Mouse (Mus musculus): ENCODE results near the gene Izumo4. TPM values are rescaled to one million over a fixed set of nuclear protein-coding genes. Genes with fewer than 3 reads are reported as not detected.
A peak's percentile ranks its signal among the peaks of the same experiment; 100 is the strongest.

Izumo4 gene
- polyA plus RNA-seq, 1 experiment from 2014 or later: 46.1 TPM

- Histone ChIP-seq H3K36me3 (peaks cover 19% of the 10 kb centered on the region), H3K27me3 (no peaks in the 10 kb centered on the region)
- 73% methylated on average over 2 of the region's 2 CpGs for WGBS
Observed at GRCm38 (mm10) chr10:80695186-80695585, 6.8 kb upstream of the Izumo4 start.

DNA sequence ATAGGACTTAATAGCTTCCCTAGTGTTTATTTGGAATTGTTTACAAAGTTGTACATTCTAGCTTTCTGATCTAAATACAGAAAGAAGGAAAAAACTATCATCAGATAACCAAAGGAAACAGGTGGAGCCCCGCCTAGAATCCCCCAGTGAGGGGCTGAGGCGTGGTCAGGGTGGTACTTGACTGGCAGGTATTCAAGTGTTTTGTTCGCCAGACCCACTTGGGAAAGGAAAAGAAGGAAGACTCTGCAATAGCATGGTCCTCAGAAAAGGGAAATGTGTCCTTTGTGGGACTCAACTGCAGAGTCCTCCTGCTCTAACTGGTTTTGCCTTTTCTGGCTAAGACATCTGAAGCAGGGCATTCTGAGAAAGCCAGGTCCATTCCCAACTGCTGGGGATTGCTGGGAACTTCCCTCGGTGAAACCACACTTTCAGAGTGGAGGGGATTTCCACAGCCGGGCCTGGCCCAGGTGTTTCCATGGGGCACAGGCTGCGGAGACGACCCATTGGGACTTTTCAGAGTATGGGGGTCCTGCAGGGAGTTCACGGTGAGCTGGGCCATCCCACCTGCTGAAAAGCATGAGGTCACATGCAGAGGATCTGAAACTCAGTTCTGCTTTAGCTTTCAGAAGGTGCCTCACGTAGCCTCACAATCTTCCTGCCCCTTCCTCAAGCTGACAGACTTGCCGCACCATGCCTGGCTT is 6.0 kb upstream of the Izumo4 start:
- Histone ChIP-seq H3K4me2 (no peak overlapping the region), H3K36me3 (peaks cover 12% of the 10 kb centered on the region), H3K4me3 (no peak overlapping the region), H3K9ac (no peak overlapping the region), H3K4me1 (replicated peaks) (peaks cover 22% of the 10 kb centered on the region), H3K9me3 (no peaks in the 10 kb centered on the region), H3K27me3 (no peaks in the 10 kb centered on the region), H3K27ac (replicated peaks) (no peak overlapping the region)
- WGBS: 77% methylated on average over 10 of the region's 10 CpGs
- no peak for ATAC-seq (ENCODE audit: low FRiP score, low read depth)

More at GRCm38 (mm10) chr10:80695186-80695585, 6.8 kb upstream of the Izumo4 start:
- no peak overlapping the region for H3K4me3 ChIP-seq
- no peak overlapping the region for H3K27ac ChIP-seq (replicated peaks)
- H3K9me3 ChIP-seq: no peaks in the 10 kb centered on the region
- H3K4me1 ChIP-seq (replicated peaks): peaks cover 14% of the 10 kb centered on the region
- no peak for ATAC-seq (ENCODE audit: low FRiP score, low read depth)
- no peak overlapping the region for H3K4me2 ChIP-seq
- no peak overlapping the region for H3K9ac ChIP-seq

- Histone ChIP-seq H3K27ac (replicated peaks) (no peak overlapping the region), H3K27me3 (no peaks in the 10 kb centered on the region), H3K36me3 (0 out of 2 replicates have a peak, but pooled peaks cover 6% of the 10 kb centered on the region), H3K4me3 (no peak overlapping the region), H3K4me2 (no peak overlapping the region), H3K9me3 (no peaks in the 10 kb centered on the region), H3K9ac (no peak overlapping the region), H3K4me1 (replicated peaks) (peaks cover 27% of the 10 kb centered on the region)
- ATAC-seq (ENCODE audit: low FRiP score, low read depth): no peak
- 76% methylated on average over 12 of the region's 12 CpGs for WGBS
Observed at GRCm38 (mm10) chr10:80696502-80697392, 5.2 kb upstream of the Izumo4 start.

GRCm38 (mm10) chr10:80697393-80697787 is 4.6 kb upstream of the Izumo4 start:
- ATAC-seq (ENCODE audit: low FRiP score, low read depth): no peak
- 0 out of 2 replicates have a peak, but pooled peaks cover 6% of the 10 kb centered on the region for H3K36me3 ChIP-seq
- H3K9me3 ChIP-seq: no peaks in the 10 kb centered on the region
- no peak overlapping the region for H3K9ac ChIP-seq
- 91% methylated on average over 8 of the region's 8 CpGs for WGBS
- H3K4me3 ChIP-seq: no peak overlapping the region
- H3K4me2 ChIP-seq: no peak overlapping the region
- H3K4me1 ChIP-seq (replicated peaks): peaks cover 27% of the 10 kb centered on the region
- no peak overlapping the region for H3K27ac ChIP-seq (replicated peaks)
- no peaks in the 10 kb centered on the region for H3K27me3 ChIP-seq

- Histone ChIP-seq H3K4me2 (no peak overlapping the region), H3K27me3 (no peaks in the 10 kb centered on the region), H3K4me3 (no peak overlapping the region), H3K9me3 (no peaks in the 10 kb centered on the region), H3K4me1 (replicated peaks) (peaks cover 31% of the 10 kb centered on the region), H3K36me3 (0 out of 2 replicates have a peak, but pooled peaks cover 6% of the 10 kb centered on the region), H3K9ac (no peak overlapping the region), H3K27ac (replicated peaks) (no peak overlapping the region)
- WGBS: 82% methylated on average over 9 of the region's 9 CpGs
- ATAC-seq (ENCODE audit: low FRiP score, low read depth): no peak
Observed at GRCm38 (mm10) chr10:80697812-80698211, 4.2 kb upstream of the Izumo4 start.

DNA sequence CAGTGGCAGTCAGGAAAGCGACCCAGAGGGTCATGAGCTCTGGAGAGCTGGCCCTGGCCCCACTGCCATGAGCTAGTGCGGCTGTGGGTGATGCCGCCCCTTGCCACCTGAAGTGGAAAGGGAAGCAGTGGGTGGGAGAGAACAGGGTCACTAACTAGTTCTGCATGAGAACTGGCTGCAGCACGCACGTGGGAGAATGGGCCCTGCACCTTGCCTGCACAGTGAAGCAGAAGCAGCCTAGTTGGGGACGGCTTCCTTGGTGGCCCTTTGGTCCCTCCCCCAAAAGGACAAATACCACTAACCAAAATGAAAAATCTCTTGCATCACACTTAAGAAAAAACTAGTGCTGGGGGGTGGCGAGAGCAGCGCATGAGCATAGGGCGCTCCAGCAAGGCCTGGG is 3.4 kb upstream of the Izumo4 start:
- Histone ChIP-seq H3K9me3 (no peaks in the 10 kb centered on the region), H3K9ac (no peak overlapping the region), H3K36me3 (0 out of 2 replicates have a peak, but pooled peaks cover 6% of the 10 kb centered on the region), H3K4me2 (no peak overlapping the region), H3K4me3 (no peak overlapping the region), H3K27me3 (no peaks in the 10 kb centered on the region), H3K4me1 (replicated peaks) (peaks cover 39% of the 10 kb centered on the region), H3K27ac (replicated peaks) (no peak overlapping the region)
- 91% methylated on average over 9 of the region's 9 CpGs for WGBS
- no peak for ATAC-seq (ENCODE audit: low FRiP score, low read depth)

DNA sequence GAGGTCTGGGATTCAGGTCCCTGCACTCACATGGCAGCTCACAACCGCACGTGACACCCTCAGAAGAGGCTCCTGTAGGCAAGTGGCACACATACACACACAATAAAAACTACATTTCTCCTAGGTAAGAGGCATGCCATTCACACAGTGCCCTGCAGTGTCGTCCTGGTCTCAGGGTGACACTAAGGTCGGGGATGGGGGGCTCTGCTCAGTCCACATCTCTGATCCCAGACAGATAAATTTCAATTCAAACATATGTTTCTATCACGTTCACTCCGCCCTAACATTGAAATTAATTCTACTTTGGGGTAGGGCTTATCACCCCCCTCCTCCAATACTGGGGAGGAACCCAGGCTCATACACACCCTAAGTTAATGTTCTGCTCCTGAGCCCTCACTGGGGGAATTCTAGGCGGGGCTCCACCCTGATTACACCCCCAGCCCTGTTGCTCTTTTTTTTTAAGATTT is 1.9 kb upstream of the Izumo4 start:
- ATAC-seq (ENCODE audit: low FRiP score, low read depth): no peak
- 86% methylated on average over 7 of the region's 7 CpGs for WGBS
- no peak overlapping the region for H3K27ac ChIP-seq (replicated peaks)
- H3K4me1 ChIP-seq (replicated peaks): peaks cover 48% of the 10 kb centered on the region
- no peak overlapping the region for H3K9ac ChIP-seq
- H3K27me3 ChIP-seq: no peaks in the 10 kb centered on the region
- H3K36me3 ChIP-seq: no peaks in the 10 kb centered on the region
- no peaks in the 10 kb centered on the region for H3K9me3 ChIP-seq
- H3K4me3 ChIP-seq: 0 out of 2 replicates have a peak overlapping the region, but pooled peaks have one; percentile 65
- peak overlapping the region; percentile 88 for H3K4me2 ChIP-seq

DNA sequence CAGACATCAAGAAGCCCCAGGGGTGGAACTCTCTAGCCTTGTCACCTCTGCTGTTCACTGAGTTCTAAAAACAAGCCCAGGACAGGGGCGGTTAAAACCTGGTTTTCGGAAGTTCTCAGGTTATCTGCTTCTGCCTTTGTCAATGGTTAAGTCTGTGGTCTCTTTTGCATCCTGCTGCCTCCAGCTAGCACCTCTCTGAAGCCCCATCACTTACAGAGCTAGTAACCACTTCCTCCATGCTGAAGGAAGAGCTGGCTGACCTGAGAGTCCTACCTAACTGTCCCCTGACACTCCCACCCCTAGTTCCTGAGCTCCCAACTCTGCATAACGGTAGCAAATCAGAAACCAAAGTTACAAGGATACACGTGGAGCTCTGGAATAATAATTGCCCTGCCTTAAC is 1.3 kb upstream of the Izumo4 start:
- H3K27me3 ChIP-seq: no peaks in the 10 kb centered on the region
- H3K36me3 ChIP-seq: no peaks in the 10 kb centered on the region
- peaks cover 48% of the 10 kb centered on the region for H3K4me1 ChIP-seq (replicated peaks)
- H3K4me2 ChIP-seq: peak overlapping the region; percentile 88
- no peak for ATAC-seq (ENCODE audit: low FRiP score, low read depth)
- no peak overlapping the region for H3K27ac ChIP-seq (replicated peaks)
- 47% methylated on average over 4 of the region's 4 CpGs for WGBS
- peak overlapping the region; percentile 65 for H3K4me3 ChIP-seq
- no peak overlapping the region; the same call in 1 of the 2 replicates for H3K9ac ChIP-seq
- no peaks in the 10 kb centered on the region for H3K9me3 ChIP-seq

DNA sequence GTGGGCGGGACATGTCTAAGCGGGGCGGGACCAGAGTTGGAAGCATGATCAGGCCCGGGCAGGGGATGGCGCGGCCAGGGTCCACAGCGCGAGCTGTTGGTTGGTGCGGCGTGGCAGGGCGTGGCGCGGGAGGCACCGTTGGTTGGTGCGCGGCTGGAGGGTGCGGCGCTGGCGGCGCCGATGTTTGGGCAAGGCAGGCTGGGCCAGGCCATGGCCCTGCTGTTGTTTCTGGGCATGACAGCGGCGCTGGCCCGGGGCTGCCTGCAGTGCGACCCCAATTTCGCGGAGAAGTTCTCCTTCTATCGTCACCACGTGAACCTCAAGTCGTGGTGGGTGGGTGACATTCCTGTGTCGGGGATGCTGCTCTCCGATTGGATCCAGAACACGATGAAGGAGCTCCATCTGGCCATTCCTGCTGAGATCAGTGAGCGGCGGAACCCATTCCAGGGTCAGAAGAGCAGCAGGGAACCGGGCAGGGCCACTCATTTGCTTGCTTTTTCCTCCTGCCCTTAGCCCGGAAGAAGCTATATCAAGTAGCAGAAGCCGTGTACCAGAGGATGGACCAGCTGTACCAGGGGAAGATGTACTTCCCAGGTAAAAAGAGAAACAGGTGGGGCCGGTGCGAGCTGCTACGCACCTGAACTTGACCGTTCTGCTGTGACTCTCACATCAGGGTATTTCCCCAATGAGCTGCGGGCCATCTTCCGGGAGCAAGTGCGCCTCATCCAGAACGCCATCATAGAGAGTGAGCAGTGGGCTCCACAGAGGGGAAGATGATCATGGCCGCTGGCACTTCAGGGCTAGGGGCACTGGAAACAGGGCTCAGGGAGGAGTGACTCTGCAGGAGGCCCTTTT is 779 bp downstream of the Izumo4 start:
- H3K9ac ChIP-seq: peak overlapping the region; percentile 56
- H3K4me2 ChIP-seq: peak overlapping the region; percentile 88
- H3K27me3 ChIP-seq: no peaks in the 10 kb centered on the region
- no peaks in the 10 kb centered on the region for H3K9me3 ChIP-seq
- peak overlapping the region; percentile 87 for H3K27ac ChIP-seq (replicated peaks)
- WGBS: 1% methylated on average over 40 of the region's 47 CpGs
- peaks cover 13% of the 10 kb centered on the region for H3K36me3 ChIP-seq
- ATAC-seq (ENCODE audit: low FRiP score, low read depth): peak; percentile 85
- peaks cover 48% of the 10 kb centered on the region for H3K4me1 ChIP-seq (replicated peaks)
- peak overlapping the region; percentile 65 for H3K4me3 ChIP-seq

- 87% methylated on average over 5 of the region's 5 CpGs for WGBS
- no peaks in the 10 kb centered on the region for H3K27me3 ChIP-seq
- peak overlapping the region; percentile 88 for H3K4me2 ChIP-seq
- H3K4me3 ChIP-seq: peak overlapping the region; percentile 65
- H3K36me3 ChIP-seq: peaks cover 22% of the 10 kb centered on the region
- H3K27ac ChIP-seq (replicated peaks): peak overlapping the region; percentile 87; the same call in 1 of the 2 replicates
- H3K4me1 ChIP-seq (replicated peaks): peaks cover 40% of the 10 kb centered on the region
- no peaks in the 10 kb centered on the region for H3K9me3 ChIP-seq
- ATAC-seq (ENCODE audit: low FRiP score, low read depth): no peak
- H3K9ac ChIP-seq: peak overlapping the region; percentile 56; the same call in 1 of the 2 replicates
Observed at GRCm38 (mm10) chr10:80703643-80704042, 1.7 kb downstream of the Izumo4 start.

DNA sequence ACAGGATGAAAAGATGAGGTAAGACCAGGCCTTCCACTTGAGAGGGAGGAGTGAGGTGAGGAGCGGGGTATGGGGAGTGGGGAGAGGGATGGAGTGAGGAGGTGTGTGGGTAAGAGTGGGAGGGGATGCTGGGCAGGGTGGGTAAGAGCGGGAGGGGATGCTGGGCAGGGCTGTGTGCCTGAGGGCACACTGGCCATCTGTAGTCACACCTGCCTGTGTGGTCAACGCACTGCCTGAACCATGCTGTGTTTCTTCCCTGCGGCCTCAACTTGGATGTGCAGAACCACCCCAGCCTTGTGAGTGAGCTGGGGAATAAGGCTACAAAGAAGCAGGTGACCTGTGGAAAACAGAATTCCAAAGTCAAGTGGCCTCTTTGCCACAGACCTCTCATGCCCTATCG is 2.4 kb downstream of the Izumo4 start:
- Histone ChIP-seq H3K27ac (replicated peaks) (no peak overlapping the region), H3K27me3 (no peaks in the 10 kb centered on the region), H3K36me3 (peaks cover 30% of the 10 kb centered on the region), H3K9me3 (no peaks in the 10 kb centered on the region), H3K4me3 (no peak overlapping the region), H3K4me1 (replicated peaks) (peaks cover 39% of the 10 kb centered on the region), H3K9ac (no peak overlapping the region; the same call in 1 of the 2 replicates), H3K4me2 (no peak overlapping the region)
- no peak for ATAC-seq (ENCODE audit: low FRiP score, low read depth)
- 85% methylated on average over 5 of the region's 5 CpGs for WGBS
